Mouse (Mus musculus) stomach, postnatal 0 days (tissue): Measurements from ENCODE around the gene Mfsd11. TPM values are rescaled to one million over a fixed set of nuclear protein-coding genes. Genes with fewer than 3 reads are reported as not detected.
A peak's percentile ranks its signal among the peaks of the same experiment; 100 is the strongest.
"Not testable (repeated sequence)": the region's sequence is repeated elsewhere in the genome, so short reads cannot be mapped to it uniquely, and the experiment has no call there.

Experiments used
- ATAC-seq: fragments of 200-750 bp; cut with Nextera tagmentation; 2 replicates; pipeline ENCODE4 v1.8.0; 2017; ENCODE audit not compliant: low FRiP score, low TSS enrichment
- DNase-seq: peaks from one replicate; pipeline ENCODE4 v3.0.0-alpha.2; 2016; ENCODE audit warnings: low spot score
- H3K27ac ChIP-seq: fragments of 300-500 bp; sonication (generic); replicated peaks from 2 replicates; pipeline ENCODE4 v1.5.1; 2014; ENCODE audit warnings: mild to moderate bottlenecking, control low read depth
- H3K27me3 ChIP-seq: fragments of 300-500 bp; sonication (generic); 2 replicates; pipeline ENCODE4 v1.6.1; 2014; ENCODE audit warnings: low read length; ENCODE audit not compliant: control insufficient read depth, insufficient read depth
- H3K36me3 ChIP-seq: fragments of 300-500 bp; sonication (generic); 2 replicates; pipeline ENCODE4 v1.6.1; 2014; ENCODE audit warnings: low read length, mixed read lengths; ENCODE audit not compliant: control insufficient read depth, insufficient read depth
- H3K4me1 ChIP-seq: fragments of 300-500 bp; sonication (generic); replicated peaks from 2 replicates; pipeline ENCODE4 v1.6.1; 2014; ENCODE audit warnings: antibody characterized with exemption; ENCODE audit not compliant: control insufficient read depth, insufficient read depth
- H3K4me2 ChIP-seq: fragments of 300-500 bp; sonication (generic); replicated peaks from 2 replicates; pipeline ENCODE4 v1.6.1; 2014; ENCODE audit warnings: low read depth, mild to moderate bottlenecking, control low read depth, moderate library complexity
- H3K4me3 ChIP-seq: fragments of 300-500 bp; sonication (generic); 2 replicates; pipeline ENCODE4 v1.5.1; 2014; ENCODE audit warnings: low read depth, low read length, control low read depth
- H3K9ac ChIP-seq: fragments of 300-500 bp; sonication (generic); 2 replicates; pipeline ENCODE4 v1.6.1; 2014; ENCODE audit warnings: mild to moderate bottlenecking, low read length, control low read depth, mixed read lengths
- H3K9me3 ChIP-seq: fragments of 300-500 bp; sonication (generic); 2 replicates; pipeline ENCODE4 v1.6.1; 2016; ENCODE audit warnings: low read length; ENCODE audit not compliant: control insufficient read depth
- CTCF ChIP-seq: IDR thresholded peaks from 2 replicates; pipeline ENCODE4 v1.5.1; 2016; ENCODE audit warnings: antibody characterized with exemption, low read depth, mild to moderate bottlenecking, moderate library complexity
- EP300 ChIP-seq: optimal IDR thresholded peaks from 2 replicates; pipeline ENCODE3; 2016; ENCODE audit warnings: antibody characterized with exemption
- WGBS: fragments of 180-500 bp; shearing (Covaris S2); extraction: QIAGEN DNeasy Blood & Tissue Kit; methylation state at CpG from one replicate; pipeline ENCODE4 v1.1.7; 2014; 5-methylcytosine and 5-hydroxymethylcytosine counted together
- polyA plus RNA-seq: library from polyadenylated mRNA; unstranded; fragments of >200 nt; fragmentation: Nextera tagmentation; extraction: Ambion mirVana; gene quantifications from 2 replicates; pipeline ENCODE4 v1.2.1, GENCODE M21; 2015

Gene Mfsd11
- polyA plus RNA-seq, 1 experiment from 2014 or later: 31.5 TPM

DNA sequence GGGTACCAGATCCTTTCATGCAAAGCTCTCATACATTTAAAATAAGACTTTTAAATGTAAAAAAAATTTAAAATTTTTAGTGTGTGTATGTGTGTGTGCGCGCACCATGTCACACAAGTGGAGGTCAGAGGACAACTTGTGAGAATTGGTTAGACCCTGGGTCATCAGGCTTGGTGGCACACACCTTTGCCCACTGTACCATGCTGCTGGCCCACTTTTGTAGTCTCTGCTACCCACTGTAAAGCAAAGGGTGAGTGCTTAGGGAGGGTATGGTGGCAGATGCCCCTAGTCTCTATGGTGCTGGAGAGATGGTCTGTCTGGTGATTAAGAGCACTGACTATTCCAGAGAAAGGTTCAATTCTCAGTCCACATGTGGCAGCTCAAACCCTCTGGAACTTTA is 29.0 kb upstream of the Mfsd11 start:
- Histone ChIP-seq H3K9me3 (no peaks in the 10 kb centered on the region), H3K9ac (no peak overlapping the region), H3K4me2 (no peak overlapping the region), H3K36me3 (no peaks in the 10 kb centered on the region), H3K27ac (no peak overlapping the region), H3K4me1 (peaks cover 9% of the 10 kb centered on the region), H3K4me3 (no peak overlapping the region), H3K27me3 (no peaks in the 10 kb centered on the region)
- no peak for ATAC-seq
- no peak for DNase-seq
- TF ChIP-seq CTCF: no peak
- TF ChIP-seq EP300: no peak
- WGBS: 98% methylated on average over 2 of the region's 2 CpGs

DNA sequence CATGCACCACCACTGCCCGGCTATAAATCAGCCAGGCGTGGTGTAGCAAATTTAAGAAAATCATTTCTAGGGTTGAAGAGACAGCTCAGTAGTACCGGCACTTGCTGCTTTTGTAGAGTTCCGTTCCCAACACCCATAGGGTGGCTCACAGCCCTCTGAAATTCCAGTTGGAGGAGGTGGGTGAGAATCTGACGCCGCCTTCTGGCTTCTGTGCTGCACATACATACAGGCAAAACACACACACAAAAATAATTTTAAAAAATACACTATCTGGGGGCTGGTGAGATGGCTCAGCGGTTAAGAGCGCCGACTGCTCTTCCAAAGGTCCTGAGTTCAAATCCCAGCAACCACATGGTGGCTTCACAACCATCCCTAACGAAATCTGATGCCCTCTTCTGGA is 28.4 kb upstream of the Mfsd11 start:
- not testable (repeated sequence) for H3K36me3 ChIP-seq, H3K4me1 ChIP-seq, ATAC-seq, H3K9me3 ChIP-seq, H3K4me2 ChIP-seq, DNase-seq, H3K4me3 ChIP-seq, H3K9ac ChIP-seq, H3K27ac ChIP-seq, H3K27me3 ChIP-seq
- WGBS: 96% methylated on average over 10 of the region's 10 CpGs

DNA sequence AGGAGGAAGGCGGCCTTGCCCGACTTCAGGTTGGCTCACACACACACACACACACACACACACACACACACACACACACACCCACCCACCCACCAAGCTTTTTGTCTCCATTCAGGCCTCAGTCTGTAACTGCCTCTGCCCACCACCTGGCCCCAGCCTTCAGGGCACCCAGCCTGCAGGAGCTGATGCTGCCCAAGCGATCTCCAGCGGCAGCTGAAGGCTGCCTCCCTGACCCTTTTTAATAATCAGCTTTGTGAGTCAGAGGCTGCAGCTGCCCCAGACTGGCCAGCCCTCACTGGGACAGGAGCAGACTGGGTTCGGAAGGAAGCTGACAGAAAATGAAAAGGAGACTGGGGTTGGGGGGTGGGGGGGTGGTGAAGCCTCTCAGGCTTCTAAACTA is 27.0 kb upstream of the Mfsd11 start:
- ATAC-seq (no peak), DNase-seq (no peak)
- TF ChIP-seq CTCF (no peak), EP300 (no peak)
- Histone ChIP-seq H3K27ac (no peak overlapping the region), H3K9me3 (no peaks in the 10 kb centered on the region), H3K9ac (no peak overlapping the region), H3K4me2 (no peak overlapping the region), H3K27me3 (no peaks in the 10 kb centered on the region), H3K36me3 (no peaks in the 10 kb centered on the region), H3K4me1 (peaks cover 9% of the 10 kb centered on the region), H3K4me3 (no peak overlapping the region)
- 69% methylated on average over 5 of the region's 5 CpGs for WGBS

DNA sequence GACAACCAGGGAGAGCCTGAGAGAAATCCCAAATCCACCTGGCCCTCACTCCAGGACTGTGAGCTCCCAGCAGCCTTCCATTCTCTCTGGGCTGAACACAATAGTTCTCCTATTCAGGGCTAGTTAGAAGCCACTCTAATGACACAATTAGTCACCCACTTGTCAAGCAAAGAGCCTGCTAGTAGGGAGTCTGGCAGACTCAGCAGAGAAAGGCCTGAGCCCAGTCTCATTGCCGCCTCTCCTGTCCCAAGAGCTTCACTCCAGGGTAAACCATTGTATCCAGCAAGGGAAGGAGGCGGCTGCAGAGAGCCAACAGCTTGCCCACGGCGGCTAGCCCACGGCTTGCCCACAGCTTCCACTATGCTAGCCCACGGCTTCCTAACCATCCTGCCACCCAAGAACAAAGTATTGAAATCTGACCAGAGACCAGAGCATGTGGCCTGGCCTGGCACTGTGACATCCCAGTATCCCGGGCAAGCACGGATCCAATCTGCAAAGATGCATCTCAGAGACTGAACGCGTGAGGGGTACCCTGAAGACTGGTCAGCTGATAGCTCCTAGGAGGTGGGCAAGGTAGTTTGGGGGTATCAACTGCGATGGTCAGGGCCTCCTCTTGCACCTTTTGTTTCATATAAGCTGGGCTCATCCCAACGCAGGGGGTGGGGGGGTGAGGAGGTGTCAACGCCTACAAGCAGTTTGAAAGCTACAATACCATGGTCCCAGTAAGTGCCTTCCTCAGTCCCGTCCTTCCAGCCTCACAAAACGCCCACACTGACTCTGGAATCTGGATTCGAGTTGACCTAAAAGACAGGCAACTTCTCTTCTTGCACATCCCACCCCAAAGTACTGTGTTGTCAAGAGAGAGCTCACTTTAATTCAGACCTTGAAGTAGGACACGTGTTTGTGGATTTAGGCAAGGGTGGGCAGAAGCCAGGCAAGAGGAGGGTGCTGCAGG is 25.4 kb upstream of the Mfsd11 start:
- WGBS: 47% methylated on average over 17 of the region's 17 CpGs
- peak overlapping the region; percentile 62 for H3K4me3 ChIP-seq
- H3K4me2 ChIP-seq: peak overlapping the region; percentile 77
- no peak for DNase-seq
- no peaks in the 10 kb centered on the region for H3K36me3 ChIP-seq
- TF ChIP-seq EP300 (no peak), CTCF (no peak)
- peak overlapping the region; percentile 85 for H3K27ac ChIP-seq
- ATAC-seq: no peak
- no peaks in the 10 kb centered on the region for H3K27me3 ChIP-seq
- no peaks in the 10 kb centered on the region for H3K9me3 ChIP-seq
- H3K9ac ChIP-seq: peak overlapping the region; percentile 84
- peaks cover 3% of the 10 kb centered on the region for H3K4me1 ChIP-seq

DNA sequence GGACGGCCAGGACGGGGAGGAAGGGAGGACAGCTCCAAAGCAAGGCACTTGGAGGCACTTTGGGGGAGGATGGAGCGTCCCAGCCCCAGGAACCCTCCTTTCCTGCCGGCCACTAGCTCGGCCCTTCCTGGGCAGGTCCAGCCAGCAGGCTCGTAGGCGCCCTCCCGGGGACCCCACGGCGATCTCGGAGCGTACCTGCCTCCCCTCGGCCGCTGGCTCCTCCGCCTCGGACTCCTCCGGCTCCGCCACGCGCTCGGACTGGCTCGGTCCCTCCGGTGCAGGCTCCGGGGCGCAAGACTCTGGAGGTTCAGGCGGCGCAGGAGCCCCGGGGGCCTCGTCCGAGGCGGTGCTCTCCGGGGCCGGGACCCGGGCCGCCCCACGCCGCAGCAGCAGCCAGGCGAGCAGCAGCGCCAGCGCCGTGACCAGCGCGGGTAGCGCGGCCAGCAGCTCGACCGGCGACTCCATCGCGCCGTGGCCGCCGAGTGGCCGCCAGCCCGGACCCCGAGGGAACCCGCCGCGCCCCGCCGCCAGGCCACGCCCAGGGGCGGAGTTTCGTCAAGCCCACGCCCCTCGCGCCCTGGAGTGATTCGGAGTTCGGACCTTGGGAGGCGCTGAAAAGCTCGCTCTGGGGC is 24.6 kb upstream of the Mfsd11 start, which contains the start of gene Mxra7:
Mxra7 (minus strand) TSS at position 513 of the 632 bp plus-strand sequence.
- Histone ChIP-seq H3K4me1 (peaks cover 3% of the 10 kb centered on the region), H3K36me3 (no peaks in the 10 kb centered on the region), H3K27me3 (no peaks in the 10 kb centered on the region), H3K4me3 (peak within 1 kb of the TSS; percentile 62), H3K9me3 (no peaks in the 10 kb centered on the region), H3K9ac (peak within 1 kb of the TSS; percentile 84), H3K27ac (peak within 1 kb of the TSS; percentile 85), H3K4me2 (peak within 1 kb of the TSS; percentile 77)
- peak; percentile 78 for DNase-seq
- no peak for TF ChIP-seq EP300
- TF ChIP-seq CTCF: no peak
- ATAC-seq: peak; percentile 67; the same call in 1 of the 2 replicates
- WGBS: 1% methylated on average over 59 of the region's 71 CpGs

DNA sequence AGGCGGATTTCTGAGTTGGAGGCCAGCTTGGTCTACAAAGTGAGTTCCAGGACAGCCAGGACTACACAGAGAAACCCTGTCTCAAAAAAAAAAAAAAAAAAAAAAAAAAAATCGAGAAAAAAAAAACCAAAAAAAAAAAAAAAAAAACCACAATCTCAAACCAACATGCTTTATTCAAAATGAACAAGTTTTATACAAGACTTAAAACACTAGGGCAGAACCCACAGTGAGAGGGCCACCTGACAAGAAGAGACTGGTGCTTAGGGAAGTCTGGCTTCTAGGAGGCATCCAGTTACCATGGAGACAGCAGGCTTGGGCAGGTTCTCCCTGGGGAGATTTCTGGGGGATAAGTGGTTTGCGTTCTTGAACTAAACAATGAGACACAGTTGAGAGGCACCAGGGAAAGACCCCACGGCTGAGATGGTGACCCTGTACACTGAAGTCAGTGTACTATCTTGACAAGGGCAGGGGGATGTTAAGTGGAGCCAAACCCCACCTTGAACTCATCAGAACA is 20.0 kb upstream of the Mfsd11 start:
- H3K4me3 ChIP-seq: no peak overlapping the region
- no peaks in the 10 kb centered on the region for H3K27me3 ChIP-seq
- no peak overlapping the region for H3K9ac ChIP-seq
- ATAC-seq (no peak), DNase-seq (no peak)
- H3K36me3 ChIP-seq: peaks cover 13% of the 10 kb centered on the region
- WGBS: 21% methylated on average over 4 of the region's 4 CpGs
- TF ChIP-seq EP300: no peak
- no peak for TF ChIP-seq CTCF
- H3K27ac ChIP-seq: no peak overlapping the region
- H3K4me1 ChIP-seq: no peaks in the 10 kb centered on the region
- H3K9me3 ChIP-seq: no peaks in the 10 kb centered on the region
- no peak overlapping the region for H3K4me2 ChIP-seq
